Mouse (Mus musculus) hindbrain, embryonic 10.5 days (tissue): ENCODE measurements around the gene Rps11. TPM values are rescaled to one million over a fixed set of nuclear protein-coding genes. Genes with fewer than 3 reads are reported as not detected.
"Not testable (repeated sequence)": the region's sequence is repeated elsewhere in the genome, so short reads cannot be mapped to it uniquely, and the experiment has no call there.

Source experiments
- DNase-seq: peaks from one replicate; pipeline ENCODE4 v3.0.0-alpha.2; 2017; ENCODE audit warnings: low spot score
- H3K27ac ChIP-seq: fragments of 300-500 bp; sonication (generic); 2 replicates; pipeline ENCODE4 v1.5.1; 2016; ENCODE audit warnings: mild to moderate bottlenecking, moderate library complexity
- H3K27me3 ChIP-seq: fragments of 300-500 bp; sonication (generic); 2 replicates; pipeline ENCODE4 v1.6.1; 2016; ENCODE audit warnings: mild to moderate bottlenecking; ENCODE audit not compliant: poor library complexity, insufficient read depth, severe bottlenecking
- H3K36me3 ChIP-seq: fragments of 300-500 bp; sonication (generic); 2 replicates; pipeline ENCODE4 v1.6.1; 2016; ENCODE audit warnings: mild to moderate bottlenecking, moderate library complexity
- H3K4me1 ChIP-seq: fragments of 300-500 bp; sonication (generic); replicated peaks from 2 replicates; pipeline ENCODE4 v1.6.1; 2016; ENCODE audit warnings: mild to moderate bottlenecking
- H3K4me3 ChIP-seq: fragments of 300-500 bp; sonication (generic); 2 replicates; pipeline ENCODE4 v1.5.1; 2016; ENCODE audit warnings: mild to moderate bottlenecking, moderate library complexity
- H3K9me3 ChIP-seq: fragments of 300-500 bp; sonication (generic); 2 replicates; pipeline ENCODE4 v1.6.1; 2016; ENCODE audit warnings: mild to moderate bottlenecking, moderate library complexity
- WGBS: fragments of 180-500 bp; shearing (Covaris S2); methylation state at CpG from one replicate; pipeline ENCODE4 v1.1.7; 2016; 5-methylcytosine and 5-hydroxymethylcytosine counted together
- polyA plus RNA-seq: library from polyadenylated mRNA; unstranded; fragments of >200 nt; fragmentation: Nextera tagmentation; extraction: Ambion mirVana; gene quantifications from 2 replicates; pipeline ENCODE4 v1.2.1, GENCODE M21; 2016

Gene Rps11
- polyA plus RNA-seq, 1 experiment from 2014 or later, result 1,526 TPM

- DNase-seq, result peak; percentile 88
- WGBS, result 5% methylated on average over 35 of the region's 35 CpGs
- peak overlapping the region; percentile 66 for H3K27ac ChIP-seq
- H3K27me3 ChIP-seq, result peaks cover 47% of the 10 kb centered on the region
- H3K4me3 ChIP-seq, result peak overlapping the region; percentile 52
- H3K36me3 ChIP-seq, result peaks cover 42% of the 10 kb centered on the region
- H3K9me3 ChIP-seq, result no peaks in the 10 kb centered on the region
- H3K4me1 ChIP-seq, result peaks cover 25% of the 10 kb centered on the region
These were observed 37.6 kb upstream of the Rps11 start for GRCm38 (mm10) chr7:45161612-45162473.

- Histone ChIP-seq H3K9me3 (no peaks in the 10 kb centered on the region), H3K4me1 (peaks cover 25% of the 10 kb centered on the region), H3K27ac (no peak overlapping the region), H3K36me3 (peaks cover 46% of the 10 kb centered on the region), H3K4me3 (no peak overlapping the region), H3K27me3 (peaks cover 37% of the 10 kb centered on the region)
- 94% methylated on average over 3 of the region's 3 CpGs for WGBS
- no peak for DNase-seq
These were observed 36.6 kb upstream of the Rps11 start for GRCm38 (mm10) chr7:45160866-45161265.

GRCm38 (mm10) chr7:45160316-45160800 lies 36.1 kb upstream of the Rps11 start:
- Histone ChIP-seq H3K4me3 (no peak overlapping the region), H3K4me1 (peaks cover 29% of the 10 kb centered on the region), H3K9me3 (no peaks in the 10 kb centered on the region), H3K27me3 (peaks cover 32% of the 10 kb centered on the region), H3K36me3 (peaks cover 46% of the 10 kb centered on the region), H3K27ac (no peak overlapping the region)
- no peak for DNase-seq
- WGBS, result 92% methylated on average over 6 of the region's 6 CpGs

- H3K4me1 ChIP-seq, result peaks cover 31% of the 10 kb centered on the region
- H3K27me3 ChIP-seq, result peaks cover 18% of the 10 kb centered on the region
- H3K36me3 ChIP-seq, result peaks cover 46% of the 10 kb centered on the region
- no peak overlapping the region for H3K4me3 ChIP-seq
- WGBS, result 91% methylated on average over 6 of the region's 6 CpGs
- no peak for DNase-seq
- H3K27ac ChIP-seq, result no peak overlapping the region
- H3K9me3 ChIP-seq, result no peaks in the 10 kb centered on the region
These were observed 34.8 kb upstream of the Rps11 start for GRCm38 (mm10) chr7:45158991-45159390.

- peaks cover 3% of the 10 kb centered on the region for H3K27me3 ChIP-seq
- H3K4me3 ChIP-seq, result no peak overlapping the region
- no peak overlapping the region for H3K27ac ChIP-seq
- peaks cover 29% of the 10 kb centered on the region for H3K4me1 ChIP-seq
- peaks cover 46% of the 10 kb centered on the region for H3K36me3 ChIP-seq
- 90% methylated on average over 14 of the region's 14 CpGs for WGBS
- no peaks in the 10 kb centered on the region for H3K9me3 ChIP-seq
- no peak for DNase-seq
These were observed 33.2 kb upstream of the Rps11 start for GRCm38 (mm10) chr7:45157459-45157858.

GRCm38 (mm10) chr7:45156206-45156605 lies 32.0 kb upstream of the Rps11 start:
- peaks cover 20% of the 10 kb centered on the region for H3K4me1 ChIP-seq
- H3K27ac ChIP-seq, result no peak overlapping the region
- H3K36me3 ChIP-seq, result peaks cover 46% of the 10 kb centered on the region
- DNase-seq, result no peak
- H3K4me3 ChIP-seq, result no peak overlapping the region
- no peaks in the 10 kb centered on the region for H3K9me3 ChIP-seq
- H3K27me3 ChIP-seq, result no peaks in the 10 kb centered on the region
- 95% methylated on average over 15 of the region's 15 CpGs for whole genome bisulfite sequencing

- no peak overlapping the region for H3K27ac ChIP-seq
- DNase-seq, result no peak
- peaks cover 40% of the 10 kb centered on the region for H3K36me3 ChIP-seq
- WGBS, result 84% methylated on average over 9 of the region's 9 CpGs
- H3K4me3 ChIP-seq, result no peak overlapping the region
- H3K27me3 ChIP-seq, result no peaks in the 10 kb centered on the region
- H3K9me3 ChIP-seq, result no peaks in the 10 kb centered on the region
- peaks cover 26% of the 10 kb centered on the region for H3K4me1 ChIP-seq
These were observed 31.4 kb upstream of the Rps11 start for GRCm38 (mm10) chr7:45155590-45155989.

- 79% methylated on average over 12 of the region's 12 CpGs for WGBS
- Histone ChIP-seq H3K9me3 (no peaks in the 10 kb centered on the region), H3K36me3 (peaks cover 35% of the 10 kb centered on the region), H3K27ac (peak overlapping the region; percentile 96), H3K27me3 (no peaks in the 10 kb centered on the region), H3K4me1 (peaks cover 32% of the 10 kb centered on the region), H3K4me3 (peak overlapping the region; percentile 65)
- no peak for DNase-seq
These were observed 30.8 kb upstream of the Rps11 start for GRCm38 (mm10) chr7:45154993-45155514.

- Histone ChIP-seq H3K27me3 (no peaks in the 10 kb centered on the region), H3K4me1 (peaks cover 39% of the 10 kb centered on the region), H3K27ac (peak within 1 kb of the TSS; percentile 96), H3K9me3 (no peaks in the 10 kb centered on the region), H3K36me3 (peaks cover 28% of the 10 kb centered on the region), H3K4me3 (peak within 1 kb of the TSS; percentile 65)
- 6% methylated on average over 69 of the region's 69 CpGs for WGBS
- peak; percentile 96 for DNase-seq
These were observed 30.1 kb upstream of the Rps11 start, which contains the start of the genes Pih1d1 and Aldh16a1 for GRCm38 (mm10) chr7:45154096-45154992. TSS of gene Pih1d1 (plus strand) at chr7:45154303. TSS of gene Aldh16a1 (minus strand) at chr7:45154584.

GRCm38 (mm10) chr7:45153586-45153985 lies 29.3 kb upstream of the Rps11 start:
- DNase-seq, result no peak
- Histone ChIP-seq H3K4me3 (peak overlapping the region; percentile 65), H3K9me3 (no peaks in the 10 kb centered on the region), H3K27ac (peak overlapping the region; percentile 96), H3K4me1 (peaks cover 45% of the 10 kb centered on the region), H3K36me3 (peaks cover 21% of the 10 kb centered on the region), H3K27me3 (no peaks in the 10 kb centered on the region)
- 6% methylated on average over 5 of the region's 5 CpGs for WGBS

- Histone ChIP-seq H3K36me3 (peaks cover 21% of the 10 kb centered on the region), H3K4me3 (peak overlapping the region; percentile 65; the same call in 1 of the 2 replicates), H3K27ac (peak overlapping the region; percentile 96; the same call in 1 of the 2 replicates), H3K4me1 (peaks cover 48% of the 10 kb centered on the region)
- not testable (repeated sequence) for DNase-seq, H3K9me3 ChIP-seq, H3K27me3 ChIP-seq
- 91% methylated on average over 2 of the region's 2 CpGs for WGBS
These were observed 28.8 kb upstream of the Rps11 start for GRCm38 (mm10) chr7:45153052-45153451.

- DNase-seq, result no peak
- WGBS, result 60% methylated on average over 11 of the region's 11 CpGs
These were observed 27.1 kb upstream of the Rps11 start for GRCm38 (mm10) chr7:45151303-45151702.

More at GRCm38 (mm10) chr7:45151303-45151702, 27.1 kb upstream of the Rps11 start:
- Histone ChIP-seq H3K27me3 (no peaks in the 10 kb centered on the region), H3K4me1 (peaks cover 48% of the 10 kb centered on the region), H3K27ac (0 out of 2 replicates have a peak overlapping the region, but pooled peaks have one; percentile 71), H3K36me3 (peaks cover 23% of the 10 kb centered on the region), H3K4me3 (no peak overlapping the region), H3K9me3 (no peaks in the 10 kb centered on the region)
